Comparison of ENCODE assay signal across 14 mouse cellular contexts in the genomic region with DNA sequence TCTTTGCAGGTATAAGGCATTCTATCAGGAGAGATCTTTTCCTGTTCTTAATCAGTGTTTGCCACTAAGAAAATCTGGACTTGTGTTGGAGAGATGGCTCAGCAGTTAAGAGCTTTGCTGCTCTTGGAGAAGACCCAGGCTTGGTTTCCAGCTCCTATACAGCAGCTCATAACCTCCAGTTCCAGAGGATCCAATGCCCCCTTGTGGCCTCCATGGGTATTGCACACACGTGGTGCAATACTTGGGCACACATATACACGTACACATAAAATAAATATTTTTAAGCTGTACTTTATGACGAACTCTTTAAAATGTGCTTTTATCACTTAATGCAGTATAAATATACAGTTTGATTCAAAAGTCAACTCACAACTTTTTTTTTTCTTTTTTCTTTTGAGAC. TPM values are rescaled to one million over a fixed set of nuclear protein-coding genes. Genes with fewer than 3 reads are reported as not detected.
DNase-seq lines count a peak whose midpoint lies in the region; ATAC-seq and TF ChIP-seq lines count a peak whose summit lies in the region.
"Had no signal": no experiment of that assay in that cellular context is flagged by ENCODE, and none has a peak within 500 bp of the region (broad histone marks: within the 10 kb centered on the region; RNA-seq: fewer than 3 reads in every experiment).

No protein-coding gene starts in this region.

- H3K4me1 ChIP-seq in intestine, postnatal 0 days (replicated peaks; ENCODE audit: control insufficient read depth, insufficient read depth, low read length), result no peaks in the 10 kb centered on the region
- H3K4me1 ChIP-seq in intestine, embryonic 16.5 days (ENCODE audit: control insufficient read depth, insufficient read depth, low read length), result no peaks in the 10 kb centered on the region
- no peaks in the 10 kb centered on the region for H3K4me1 ChIP-seq in thymus, adult 2 months (replicated peaks; ENCODE audit: control insufficient read depth, insufficient read depth, low read length)
- H3K4me1 ChIP-seq: megakaryocyte, embryonic 14.5 days had no signal

- ATAC-seq in intestine, postnatal 0 days, result no peak
- ATAC-seq in intestine, embryonic 16.5 days, result no peak
- no peak for ATAC-seq in megakaryocyte, adult 5-6 weeks (ENCODE audit: poor library complexity, severe bottlenecking)

- no peak for TF ChIP-seq POLR2A in thymus, adult 2 months (IDR thresholded peaks at IDR 0.05; ENCODE audit: control insufficient read depth, extremely low read depth, insufficient read depth, low read length, poor library complexity)
- TF ChIP-seq POLR2A in brain, embryonic 14.5 days (IDR thresholded peaks at IDR 0.05; ENCODE audit: borderline replicate concordance, extremely low read depth, insufficient read depth, insufficient read length, poor library complexity, severe bottlenecking), result no peak

- no peak overlapping the region for H3K27ac ChIP-seq in intestine, postnatal 0 days (ENCODE audit: low read depth, low read length)
- H3K27ac ChIP-seq in intestine, embryonic 16.5 days (ENCODE audit: low read length), result no peak overlapping the region
- H3K27ac ChIP-seq in thymus, adult 2 months (ENCODE audit: control insufficient read depth, insufficient read depth, low read length), result no peak overlapping the region

- no peaks in the 10 kb centered on the region for H3K9me3 ChIP-seq in intestine, postnatal 0 days (ENCODE audit: control insufficient read depth)
- peaks cover 8% of the 10 kb centered on the region; the same call in 1 of the 2 replicates for H3K9me3 ChIP-seq in intestine, embryonic 16.5 days (ENCODE audit: control insufficient read depth, low read length)

- no peaks in the 10 kb centered on the region for H3K36me3 ChIP-seq in intestine, postnatal 0 days (ENCODE audit: control insufficient read depth, insufficient read depth)
- peaks cover 2% of the 10 kb centered on the region; the same call in 1 of the 2 replicates for H3K36me3 ChIP-seq in intestine, embryonic 16.5 days (ENCODE audit: control insufficient read depth, insufficient read depth, low read length)
- peaks cover 50% of the 10 kb centered on the region for H3K36me3 ChIP-seq in thymus, adult 2 months (ENCODE audit: control insufficient read depth, insufficient read depth, low read length)

- no peaks in the 10 kb centered on the region for H3K27me3 ChIP-seq in intestine, postnatal 0 days (replicated peaks; ENCODE audit: control insufficient read depth, insufficient read depth, low read length)
- no peaks in the 10 kb centered on the region for H3K27me3 ChIP-seq in intestine, embryonic 16.5 days (replicated peaks; ENCODE audit: control insufficient read depth, insufficient read depth, low read length)
- no peaks in the 10 kb centered on the region for H3K27me3 ChIP-seq in thymus, adult 2 months (ENCODE audit: control insufficient read depth, insufficient read depth, low read length)

- no peak overlapping the region for H3K4me2 ChIP-seq in intestine, postnatal 0 days (replicated peaks; ENCODE audit: low read depth)
- H3K4me2 ChIP-seq in intestine, embryonic 16.5 days (ENCODE audit: low read depth, low read length), result no peak overlapping the region

- DNase-seq in thymus, postnatal 25 days, result peak; percentile 16
- DNase-seq in thymus, adult 2 months, result no peak
- DNase-seq in brain, embryonic 14.5 days (ENCODE audit: low read depth), result no peak
- no peak for DNase-seq in right cerebral cortex, postnatal 10 days (ENCODE audit: low spot score in 2 of 2)
- DNase-seq in left cerebral cortex, adult 9 months (ENCODE audit: low spot score in 2 of 2), result no peak
- DNase-seq: adrenal gland, postnatal 10 days; cerebellum, adult 11-12 months; heart, postnatal 14 days; kidney, adult 11 months; retina, postnatal 1 day had no signal

- TF ChIP-seq CTCF in intestine, postnatal 0 days (IDR thresholded peaks at IDR 0.05; ENCODE audit: low read depth), result peak; percentile 46
- no peak for TF ChIP-seq CTCF in thymus, adult 2 months (IDR thresholded peaks at IDR 0.05; ENCODE audit: borderline replicate concordance, control insufficient read depth, extremely low read depth, insufficient read depth, low read length, poor library complexity)
- peak; percentile 38; the same call in 1 of the 2 replicates for TF ChIP-seq CTCF in brain, embryonic 14.5 days (IDR thresholded peaks at IDR 0.05; ENCODE audit: borderline replicate concordance, extremely low read depth, insufficient read depth, insufficient read length)

- H3K9ac ChIP-seq in intestine, postnatal 0 days (ENCODE audit: low read depth, low read length), result no peak overlapping the region
- H3K9ac ChIP-seq in intestine, embryonic 16.5 days (ENCODE audit: low read depth, low read length), result no peak overlapping the region

- no peak overlapping the region for H3K4me3 ChIP-seq in intestine, postnatal 0 days (ENCODE audit: low read depth, low read length)
- H3K4me3 ChIP-seq in intestine, embryonic 16.5 days (ENCODE audit: low read length), result no peak overlapping the region
- no peak overlapping the region for H3K4me3 ChIP-seq in thymus, adult 2 months (ENCODE audit: control insufficient read depth, insufficient read depth, low read length)
- H3K4me3 ChIP-seq: megakaryocyte, embryonic 14.5 days had no signal

- 96% methylated on average over 3 of the region's 3 CpGs for WGBS in intestine, postnatal 0 days
- 97% methylated on average over 3 of the region's 3 CpGs for WGBS in intestine, embryonic 16.5 days
- WGBS in thymus, adult 2 months, result 97% methylated on average over 3 of the region's 3 CpGs

RNA-seq across cellular contexts. Expression of gene Glo1, which starts 22.1 kb away (rescaled TPM):
- polyA plus RNA-seq in intestine, postnatal 0 days (2015; fragmentation: Nextera tagmentation; extraction: Ambion mirVana), result 169 and 176 TPM in 2 replicates
- 234 and 240 TPM in 2 replicates for polyA plus RNA-seq in intestine, embryonic 16.5 days (2015; fragmentation: Nextera tagmentation; extraction: Ambion mirVana)
- 43.5 and 43.6 TPM in 2 replicates for polyA plus RNA-seq in thymus, adult 2 months (2012; rRNA removed)
- 72.9 and 74.8 TPM in 2 replicates for polyA plus RNA-seq in brain, embryonic 14.5 days (2012; rRNA removed)
- total RNA-seq in megakaryocyte, adult 5-6 weeks (2015), result 52.5 and 55.3 TPM in 2 replicates
- 56.7 and 61.8 TPM in 2 replicates for total RNA-seq in megakaryocyte, adult 5-6 weeks (2017)

RNA-seq across cellular contexts. Expression of gene Dnah8, which starts 24.6 kb away (rescaled TPM):
- 0.35 and 0.72 TPM in 2 replicates for polyA plus RNA-seq in intestine, postnatal 0 days (2015; fragmentation: Nextera tagmentation; extraction: Ambion mirVana)
- 0.79 and 0.82 TPM in 2 replicates for polyA plus RNA-seq in intestine, embryonic 16.5 days (2015; fragmentation: Nextera tagmentation; extraction: Ambion mirVana)
- 51.3 and 58.4 TPM in 2 replicates for polyA plus RNA-seq in thymus, adult 2 months (2012; rRNA removed)
- polyA plus RNA-seq in brain, embryonic 14.5 days (2012; rRNA removed), result 1.5 and 2.3 TPM in 2 replicates
- 23.8 and 24.3 TPM in 2 replicates for total RNA-seq in megakaryocyte, adult 5-6 weeks (2015)
- total RNA-seq in megakaryocyte, adult 5-6 weeks (2017), result 35.7 and 43.9 TPM in 2 replicates

Comparison
In these comparisons a context has a peak if more than half of its experiments do, and no peak if none do; other contexts are left out.
1. RNA of gene Dnah8, which starts 24.6 kb away (polyA plus RNA-seq): 51.3 to 58.4 TPM in thymus, adult 2 months; 1.5 to 2.3 TPM in brain, embryonic 14.5 days, 0.79 to 0.82 TPM in intestine, embryonic 16.5 days and 0.35 to 0.72 TPM in intestine, postnatal 0 days; every median in the first group is over 10 times any median in the second.